Mouse (Mus musculus): Measurements from ENCODE around the gene Sulf2.

Sulf2 gene

DNA sequence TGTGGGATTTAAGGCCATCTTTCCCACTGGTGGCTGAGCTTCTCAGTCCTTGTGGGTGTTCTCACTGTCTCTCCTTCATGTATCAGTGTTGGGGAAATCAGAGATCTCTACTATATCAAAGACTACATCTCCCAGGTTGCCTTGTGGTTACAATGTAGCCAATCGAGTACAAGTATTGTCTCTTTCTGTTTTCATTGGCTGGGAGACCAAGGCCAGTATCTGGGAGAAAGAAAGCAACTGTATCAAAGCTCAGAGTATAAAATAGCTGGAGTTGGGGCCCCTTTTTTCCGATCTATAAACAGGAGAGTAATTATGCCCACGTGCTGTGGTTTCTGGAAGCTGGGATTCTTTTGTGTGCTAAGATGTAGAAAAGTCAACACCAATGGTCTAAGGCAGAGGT is 19.7 kb upstream of the Sulf2 start:
- DNase-seq, result no peak

DNA sequence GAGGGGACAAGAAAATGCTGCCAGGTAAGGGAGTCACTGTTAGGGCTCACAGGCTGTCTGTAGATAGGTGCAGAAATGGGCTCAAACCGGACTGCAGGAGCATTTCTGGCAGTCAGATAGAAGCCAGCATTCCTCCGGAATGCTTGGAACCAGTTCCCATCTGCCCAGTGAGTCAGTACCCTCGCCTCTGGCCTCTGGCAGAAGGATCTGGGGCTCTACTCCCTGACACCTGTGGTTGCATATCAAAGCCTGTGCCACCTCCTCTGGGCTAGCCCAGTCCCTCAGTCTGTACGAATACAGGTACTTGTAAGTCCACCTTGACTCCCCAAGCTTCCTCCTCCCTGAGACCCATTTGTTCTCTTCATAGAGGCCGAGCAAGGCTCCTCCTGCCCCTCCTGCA is 17.7 kb upstream of the Sulf2 start:
- DNase-seq, result no peak

DNA sequence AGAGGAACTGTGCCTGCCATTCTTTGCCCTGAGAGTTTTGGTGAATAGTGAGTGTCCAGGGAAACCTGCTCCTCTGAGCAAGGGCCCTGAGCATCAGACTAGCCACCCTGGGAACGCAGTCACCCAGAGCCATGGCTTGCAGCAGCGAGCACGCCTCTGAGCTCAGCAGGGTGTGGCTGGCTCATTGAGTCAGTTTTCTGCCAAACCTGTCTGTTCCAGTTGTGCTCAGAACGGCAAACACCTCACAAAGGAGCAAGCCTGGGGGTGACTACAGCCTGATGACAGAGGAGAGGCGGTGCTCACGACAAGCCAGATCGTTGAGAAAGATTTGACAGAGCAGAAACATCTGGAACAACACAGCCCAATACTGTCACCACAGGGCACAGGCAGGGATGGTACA is 14.7 kb upstream of the Sulf2 start:
- DNase-seq, result no peak

DNA sequence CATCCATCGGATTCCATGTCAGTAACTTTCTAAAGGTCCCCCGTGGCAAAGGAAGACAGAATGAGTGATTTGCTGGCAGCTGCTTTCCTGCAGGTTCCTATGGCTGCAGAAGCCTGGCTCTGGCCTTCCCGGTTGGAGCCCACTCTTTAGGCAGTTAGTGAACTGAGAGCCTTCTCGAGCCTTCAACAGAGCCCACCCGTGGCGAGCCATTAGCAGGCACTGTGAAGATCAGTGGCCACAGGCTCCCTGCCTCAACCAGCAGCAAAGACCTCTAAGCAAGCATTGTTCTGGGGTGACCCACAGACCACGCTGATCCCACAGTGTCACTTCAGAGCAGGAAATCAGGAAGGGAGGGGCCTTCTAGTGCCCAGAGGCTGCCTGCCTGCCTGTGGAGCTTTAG is 13.4 kb upstream of the Sulf2 start:
- no peak for DNase-seq

DNA sequence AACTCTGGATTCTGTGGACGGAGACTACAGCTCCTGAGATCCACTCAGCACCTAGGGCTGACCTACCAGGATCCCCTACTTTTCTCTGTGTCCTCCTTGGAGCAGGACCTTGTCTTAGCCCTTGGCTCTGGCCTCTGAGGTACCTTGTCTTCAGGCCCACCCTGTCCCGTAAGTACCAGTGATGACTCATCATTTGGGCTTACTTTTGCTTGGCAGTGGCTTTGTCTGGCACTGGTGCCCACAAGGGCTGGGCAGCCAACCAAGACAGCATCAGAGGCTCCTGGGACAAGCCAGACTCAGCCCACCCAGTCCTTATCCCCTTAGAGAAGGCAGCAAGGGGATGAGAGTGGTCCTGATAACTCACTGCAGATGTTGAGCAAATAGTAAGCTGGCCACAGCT is 11.9 kb upstream of the Sulf2 start:
- DNase-seq, result no peak

DNA sequence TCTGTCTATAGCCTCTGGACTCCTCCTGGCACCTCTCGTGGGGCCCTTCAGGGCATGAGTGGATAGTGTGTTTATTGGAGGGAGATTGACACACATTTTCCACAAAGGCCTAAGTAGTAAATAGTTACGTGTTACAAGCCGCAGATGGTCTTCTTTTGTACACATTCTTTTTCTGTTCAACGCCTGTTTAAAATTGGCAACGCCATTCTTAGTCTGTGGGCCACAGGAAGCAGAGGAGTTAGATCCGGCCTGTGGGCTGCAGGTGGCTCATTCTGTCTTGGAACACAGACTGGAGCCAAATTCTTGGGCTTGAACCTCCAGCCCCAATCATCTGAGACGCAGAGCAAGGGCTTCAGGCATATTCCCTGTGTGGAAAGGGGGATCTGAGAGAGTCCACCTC is 9.9 kb upstream of the Sulf2 start:
- DNase-seq, result no peak

DNA sequence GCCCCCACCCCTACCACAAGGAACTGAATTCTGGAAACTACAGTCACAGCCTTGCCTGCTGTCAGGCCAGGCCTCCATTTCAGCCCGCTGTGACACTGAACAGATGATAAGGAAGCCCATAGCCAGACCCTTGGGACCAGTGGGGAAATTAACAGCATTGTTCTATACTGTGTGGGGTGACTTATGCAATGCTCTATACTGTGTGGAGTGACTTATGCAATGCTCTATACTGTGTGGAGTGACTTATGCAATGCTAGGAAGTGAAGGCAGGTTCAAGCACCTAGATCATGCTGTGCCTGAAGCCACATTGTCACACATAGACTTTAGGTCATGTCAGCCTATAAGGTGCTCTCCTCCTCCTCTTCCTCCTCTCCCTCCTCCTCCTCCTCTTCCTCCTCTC is 9.1 kb upstream of the Sulf2 start:
- no peak for DNase-seq

DNA sequence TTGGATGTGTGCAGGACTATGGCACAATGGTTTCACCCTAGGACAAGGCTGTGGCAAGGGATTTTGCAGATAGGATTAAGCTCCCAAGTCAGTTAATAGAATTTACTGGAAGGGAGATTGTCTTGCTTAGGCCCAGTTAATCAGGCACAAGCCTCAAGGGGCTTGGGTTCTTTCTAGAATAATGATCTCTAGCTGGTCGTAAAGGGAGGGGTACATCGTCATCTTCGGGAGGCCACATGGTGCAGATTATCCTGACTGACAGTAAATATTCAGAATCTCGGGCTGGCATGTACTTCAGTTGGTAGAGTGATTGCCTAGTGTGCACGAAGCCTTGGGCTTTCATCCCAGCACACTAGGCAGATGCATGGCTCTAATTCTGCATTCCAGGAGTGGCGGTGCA is 8.5 kb upstream of the Sulf2 start:
- no peak for DNase-seq

DNA sequence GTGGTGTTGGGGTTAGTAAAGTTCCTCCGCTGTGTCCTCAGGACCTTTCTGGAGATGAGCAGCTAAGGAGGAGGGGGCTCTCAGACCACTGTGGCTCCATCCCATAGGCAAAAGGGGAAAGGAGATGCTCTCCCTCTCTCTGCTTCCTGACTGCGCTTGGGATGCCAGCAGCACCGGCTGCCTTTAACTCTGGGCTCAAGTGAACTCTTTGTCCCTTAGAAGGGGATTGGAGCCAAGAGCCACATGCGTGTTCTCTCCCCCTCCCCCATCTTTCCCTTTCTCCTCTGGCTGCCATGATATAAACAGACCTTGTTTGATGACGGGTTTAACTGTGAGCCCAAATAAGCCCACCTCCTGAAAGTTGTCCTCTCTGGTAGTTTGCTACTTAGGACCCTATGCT is 7.8 kb upstream of the Sulf2 start:
- DNase-seq, result no peak

DNA sequence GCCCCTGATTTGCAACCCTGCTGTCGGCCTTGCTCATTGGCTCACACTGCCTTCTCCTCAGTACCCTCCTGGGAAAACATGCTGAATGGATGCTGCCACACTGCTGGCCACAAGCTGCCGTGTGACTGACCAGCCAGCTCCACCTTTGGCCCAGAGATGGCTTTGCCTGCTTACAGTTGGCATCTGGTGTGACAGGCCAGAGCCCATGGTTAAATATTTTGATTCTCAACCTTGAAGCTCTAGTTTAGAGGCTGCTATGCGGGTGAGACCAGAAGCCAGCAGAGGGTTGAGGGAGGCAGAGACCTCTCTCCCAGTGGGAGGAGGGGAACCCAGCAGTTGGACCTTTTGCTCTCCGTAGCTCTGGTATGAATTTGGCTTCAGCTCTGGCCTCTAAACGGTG is 6.7 kb upstream of the Sulf2 start:
- DNase-seq, result no peak

DNA sequence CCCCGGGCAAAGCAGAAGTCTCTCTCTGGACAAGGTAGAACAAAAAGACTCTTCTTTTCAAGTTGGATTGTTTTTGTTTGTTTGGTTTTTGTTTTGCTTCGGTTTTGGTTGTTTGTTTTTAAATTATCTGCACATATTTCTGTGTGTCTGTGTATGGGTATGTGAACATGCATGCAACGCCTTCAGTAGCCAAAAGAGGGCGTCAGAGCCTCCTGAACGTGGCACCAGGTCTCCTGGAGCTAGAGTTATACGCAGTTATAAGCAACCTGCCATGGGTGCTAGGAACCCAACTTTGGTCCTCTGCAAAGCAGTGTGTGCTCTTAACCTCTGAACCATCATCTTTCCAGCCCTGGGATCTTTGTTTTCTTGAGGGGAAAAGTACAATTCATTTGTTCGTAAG is 3.8 kb upstream of the Sulf2 start:
- no peak for DNase-seq

DNA sequence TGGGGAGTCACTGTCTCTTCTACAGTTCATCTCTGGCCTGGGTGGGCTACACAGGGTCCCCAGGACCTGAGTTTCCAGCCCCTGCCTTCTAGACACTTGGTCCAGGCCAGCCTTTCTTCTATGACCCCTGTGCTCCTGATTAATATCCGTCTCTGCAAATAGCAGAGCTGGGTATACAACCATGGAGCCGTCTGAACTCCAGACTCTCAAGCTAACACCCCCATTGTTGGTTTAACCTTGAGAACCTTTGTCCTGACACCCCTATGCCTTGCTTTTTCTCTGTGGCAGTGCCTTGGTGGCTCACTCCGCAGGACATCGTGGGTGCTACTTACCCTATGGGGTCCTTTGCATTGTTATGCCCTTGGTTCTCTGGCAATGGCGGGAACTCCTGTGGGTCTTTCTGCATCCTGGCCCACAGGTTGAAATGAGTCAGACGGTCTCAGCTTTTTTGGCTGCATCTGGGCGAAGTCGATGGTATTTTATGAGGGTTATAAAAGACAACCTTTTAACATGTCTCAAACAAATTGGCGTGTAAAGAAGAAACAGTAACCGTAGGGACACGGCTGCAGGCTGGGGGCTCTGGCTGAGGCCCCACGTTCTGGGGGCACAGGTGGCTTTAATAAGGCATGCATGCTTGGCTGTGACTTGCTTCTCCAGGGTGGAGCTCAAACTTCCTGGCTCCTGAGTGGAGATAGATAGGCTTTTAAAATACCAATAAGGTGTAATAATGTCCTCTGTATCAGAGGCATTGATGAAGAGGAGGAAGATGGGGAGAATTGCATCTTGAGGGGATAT is 2.5 kb upstream of the Sulf2 start:
- DNase-seq, result no peak

DNA sequence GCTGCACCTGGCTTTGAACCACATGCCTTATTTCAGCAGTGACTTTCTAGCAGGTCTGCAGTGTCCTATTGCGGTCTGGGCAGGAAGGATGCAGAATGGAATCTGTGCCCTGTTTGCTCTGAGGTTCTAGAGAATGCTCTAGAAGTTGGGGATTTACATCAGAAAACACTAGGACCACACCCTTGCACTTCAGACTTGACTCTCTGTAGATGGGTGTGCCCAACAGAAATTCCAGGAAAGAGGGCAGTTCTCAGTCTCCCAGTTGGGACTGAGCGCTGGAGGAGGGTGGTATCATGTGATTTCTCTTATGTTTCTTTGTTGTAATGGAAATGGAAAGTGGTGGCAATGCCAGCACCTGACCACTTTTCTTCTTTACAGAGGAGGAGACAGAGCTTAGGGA is 1.7 kb upstream of the Sulf2 start:
- DNase-seq, result no peak

DNA sequence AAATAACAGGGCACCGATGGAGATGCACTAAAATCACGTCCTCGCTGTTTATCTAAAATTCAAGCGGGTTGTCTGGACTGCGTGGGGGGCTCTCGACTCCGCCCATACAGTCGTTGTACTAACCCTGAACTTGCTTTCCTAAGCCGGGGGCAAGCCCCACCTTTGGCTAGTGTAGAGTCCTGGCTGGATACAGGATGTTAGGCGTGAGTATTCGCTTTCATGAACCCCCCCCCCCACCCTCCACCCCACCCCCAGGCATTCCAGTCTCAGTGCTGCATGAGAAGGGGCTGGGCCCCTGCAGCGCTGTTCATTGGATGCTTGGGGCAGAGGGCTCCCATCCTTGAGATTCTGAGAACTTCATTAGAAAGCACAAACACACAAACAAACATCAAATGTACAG is 659 bp upstream of the Sulf2 start:
- DNase-seq, result no peak

DNA sequence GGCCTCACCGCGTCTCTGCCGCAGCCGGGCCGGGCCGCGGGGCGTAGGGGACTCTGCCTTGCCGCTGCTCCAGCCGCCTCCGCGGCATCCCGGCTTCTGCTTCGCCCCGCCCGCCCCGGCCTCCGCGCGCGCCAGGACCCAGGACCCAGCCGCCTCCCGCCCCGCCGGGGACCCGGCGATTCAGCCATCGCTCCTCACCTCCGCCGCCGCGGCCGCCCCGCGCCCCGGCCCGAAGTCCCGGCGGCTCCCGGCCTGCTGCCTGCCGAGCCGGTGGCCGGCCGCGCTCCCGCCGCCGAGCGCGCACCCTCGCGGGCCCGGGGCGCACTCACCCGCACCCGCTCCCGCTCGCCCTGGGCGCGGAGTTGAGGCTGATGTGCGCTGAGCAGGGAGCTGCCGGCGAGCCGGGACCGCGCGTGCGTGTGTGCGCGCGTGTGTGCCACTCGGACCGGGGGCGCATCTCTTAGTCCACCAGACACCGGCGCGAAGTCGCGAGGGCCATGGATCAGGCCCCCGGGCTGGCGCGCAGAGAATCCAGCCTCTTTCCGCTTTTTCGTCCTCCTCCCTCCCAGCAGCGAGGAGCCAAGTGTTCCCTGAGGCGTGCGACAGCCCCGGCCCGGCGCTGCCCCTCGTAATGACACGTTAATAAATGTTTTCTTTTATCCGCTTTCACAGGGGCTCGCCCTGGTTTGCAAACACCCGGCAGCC is 562 bp downstream of the Sulf2 start:
- peak; percentile 47 for DNase-seq

DNA sequence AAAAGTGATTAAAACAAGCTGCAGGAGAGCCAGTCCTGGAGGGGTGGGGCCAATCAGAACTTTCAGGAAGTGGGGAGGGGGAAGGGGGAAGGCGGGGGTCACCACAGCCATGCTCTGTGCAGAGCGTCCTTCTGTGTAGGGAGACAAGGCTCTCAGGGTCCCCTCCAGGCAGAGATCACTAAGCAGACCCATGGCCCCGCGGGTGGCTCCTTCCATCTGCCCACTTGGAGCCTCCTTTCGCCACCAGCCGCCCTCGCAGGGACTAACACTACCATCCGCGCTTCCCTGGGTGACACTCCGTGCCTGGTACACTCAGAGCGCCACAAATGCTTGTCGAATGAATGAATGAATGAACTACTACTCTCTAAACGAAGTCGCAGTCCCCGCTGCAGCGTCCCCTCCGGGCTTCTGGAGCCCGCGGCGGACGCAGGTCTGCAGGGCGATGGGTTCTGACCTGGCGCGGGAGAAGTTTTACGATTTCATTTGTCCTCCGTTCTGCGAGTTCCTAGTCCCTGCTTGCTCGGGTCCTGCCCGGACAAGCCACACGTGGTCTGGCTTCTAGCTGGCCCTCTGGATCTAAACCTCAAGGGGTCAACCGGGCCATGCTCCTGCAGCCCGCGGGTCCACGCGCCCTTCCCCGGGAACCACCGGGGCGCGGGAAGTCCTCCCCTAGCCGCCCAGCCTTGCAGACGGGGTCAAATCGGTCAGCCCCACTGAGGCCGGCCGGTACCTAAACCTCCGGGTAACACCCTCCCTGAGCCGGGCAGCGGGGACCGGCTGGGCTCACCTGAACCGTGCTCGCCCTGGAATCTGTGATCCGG is 1.4 kb downstream of the Sulf2 start:
- no peak for DNase-seq

DNA sequence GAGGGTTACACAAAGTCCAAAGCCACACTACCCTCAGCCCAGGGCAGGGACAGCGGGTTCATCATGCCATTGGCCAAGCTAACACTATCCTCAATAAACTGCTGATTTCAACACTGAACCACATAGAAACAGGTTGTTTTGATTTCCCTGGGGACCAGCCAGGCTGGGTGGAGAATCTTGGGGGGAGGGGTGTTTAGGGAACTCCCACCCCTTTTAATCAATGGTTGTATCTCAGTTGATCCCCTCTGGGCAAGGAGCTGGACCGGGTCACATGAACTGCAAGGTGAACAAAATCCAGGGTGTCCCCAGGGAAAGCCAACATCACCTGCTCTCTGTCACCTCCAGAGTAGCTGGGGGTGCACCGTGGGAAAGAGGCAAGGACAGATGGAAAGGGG is 2.1 kb downstream of the Sulf2 start:
- no peak for DNase-seq

DNA sequence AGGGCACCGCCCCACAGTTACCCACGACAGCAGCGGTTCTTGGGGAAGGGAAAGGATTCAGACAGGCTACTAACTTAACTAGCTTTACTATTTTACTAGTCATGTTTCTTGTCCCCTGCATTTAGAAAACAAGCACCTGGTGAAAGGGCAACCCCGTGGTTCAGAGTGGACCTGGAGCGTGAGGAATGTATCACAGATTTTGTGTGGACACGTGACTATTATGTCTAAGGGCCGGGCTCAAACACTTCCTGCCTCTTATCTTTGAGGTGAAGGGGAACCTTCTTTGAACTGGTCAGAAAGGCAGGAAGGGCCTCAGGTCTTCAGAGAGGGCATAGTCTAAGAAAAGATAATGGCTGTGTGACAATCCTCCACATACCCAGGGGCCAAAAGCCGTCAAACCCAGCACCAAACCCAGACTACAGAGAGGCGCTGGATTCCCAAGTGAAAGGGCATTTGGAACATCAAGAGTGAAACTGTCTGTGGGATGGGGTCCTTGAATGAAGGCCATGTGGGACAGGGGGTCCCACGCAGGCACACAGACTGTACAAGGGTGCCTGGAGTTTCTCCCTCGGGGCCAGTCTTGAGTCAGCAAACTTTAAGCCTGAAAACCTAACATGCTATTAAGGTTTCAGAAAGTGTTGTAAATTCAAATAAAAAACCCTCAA is 2.6 kb downstream of the Sulf2 start:
- DNase-seq, result no peak

DNA sequence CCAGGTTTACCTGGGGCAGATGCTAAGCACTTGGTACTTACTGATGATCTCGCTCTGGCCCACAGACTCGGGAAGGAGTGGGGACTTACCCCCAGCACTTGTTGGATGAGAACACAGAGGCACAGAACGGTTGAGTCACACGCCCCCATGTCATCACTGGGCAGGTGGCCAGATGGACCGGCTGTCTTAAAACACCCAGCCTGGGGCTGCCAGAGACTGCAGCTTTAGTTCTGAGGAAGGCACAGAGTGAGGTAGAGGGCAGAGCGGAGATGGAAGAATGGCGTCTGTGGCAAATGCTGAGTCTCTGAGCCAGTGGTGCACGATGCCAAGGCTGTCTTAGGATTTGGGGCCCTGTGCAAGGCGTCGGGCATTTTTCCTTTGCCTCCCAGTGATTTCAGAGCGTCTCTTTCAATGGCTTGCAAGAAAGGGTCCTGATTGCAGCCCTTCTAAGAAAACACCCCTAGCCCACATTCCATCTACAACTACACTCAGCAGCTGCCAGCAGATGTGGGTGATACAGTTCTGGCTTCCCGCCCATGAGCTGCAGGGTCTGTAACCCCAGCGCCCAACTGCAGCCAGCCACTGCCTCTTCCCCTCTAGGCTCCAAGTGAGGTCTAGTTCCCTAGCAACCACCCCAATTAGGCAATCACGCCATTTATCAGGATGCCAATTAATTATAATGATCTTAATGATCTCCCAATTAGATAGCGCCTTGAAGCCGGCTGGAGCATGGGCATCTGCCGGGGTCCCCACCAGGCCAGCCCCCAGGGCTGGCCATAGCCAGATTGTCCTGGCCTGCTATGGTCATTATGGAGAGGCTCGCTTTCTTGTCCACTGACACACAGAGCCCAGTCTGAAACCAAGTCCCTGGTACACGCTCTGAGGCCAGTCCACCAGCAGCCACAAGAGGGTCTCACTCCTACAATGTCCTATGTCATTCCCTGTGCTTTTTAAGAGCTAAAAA is 3.7 kb downstream of the Sulf2 start:
- DNase-seq, result peak; percentile 92

DNA sequence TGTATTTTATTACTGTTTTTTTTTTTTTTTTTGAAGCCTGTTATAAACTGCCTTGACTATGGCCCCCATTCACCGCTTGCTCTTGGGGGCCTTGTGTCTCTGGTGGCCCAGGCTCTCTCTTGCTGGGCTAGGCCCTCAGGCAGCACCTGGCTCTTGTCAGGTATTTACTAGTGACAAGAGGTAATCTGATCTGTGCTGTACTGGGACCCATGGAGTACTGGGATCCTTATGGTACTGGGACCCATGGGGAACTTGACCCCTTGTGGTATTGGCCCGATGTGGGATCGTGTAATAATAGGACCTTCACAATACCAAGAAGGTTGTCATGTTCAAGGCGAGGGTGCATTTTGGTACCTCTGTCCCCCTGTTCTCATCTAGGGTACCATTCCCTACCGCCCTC is 4.9 kb downstream of the Sulf2 start:
- DNase-seq, result no peak

DNA sequence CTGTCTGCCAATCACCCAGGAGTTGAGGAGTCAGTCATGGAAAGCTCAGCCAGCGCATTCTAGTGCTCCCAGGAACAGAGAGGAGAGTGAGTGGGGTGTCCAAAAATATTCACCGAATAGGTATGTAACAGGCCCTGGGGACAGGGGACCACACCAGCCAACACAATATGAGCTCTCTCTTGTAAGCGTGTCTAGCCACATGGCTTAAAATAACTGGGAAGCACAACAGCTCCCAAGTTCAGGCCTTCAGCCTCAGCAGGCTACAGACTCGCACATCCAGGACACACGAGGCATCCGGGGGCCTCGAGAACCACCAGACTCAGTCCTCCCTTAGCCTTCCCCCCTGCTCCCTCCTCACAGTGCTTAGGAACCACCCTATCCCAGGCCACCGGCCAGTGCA is 6.0 kb downstream of the Sulf2 start:
- no peak for DNase-seq

DNA sequence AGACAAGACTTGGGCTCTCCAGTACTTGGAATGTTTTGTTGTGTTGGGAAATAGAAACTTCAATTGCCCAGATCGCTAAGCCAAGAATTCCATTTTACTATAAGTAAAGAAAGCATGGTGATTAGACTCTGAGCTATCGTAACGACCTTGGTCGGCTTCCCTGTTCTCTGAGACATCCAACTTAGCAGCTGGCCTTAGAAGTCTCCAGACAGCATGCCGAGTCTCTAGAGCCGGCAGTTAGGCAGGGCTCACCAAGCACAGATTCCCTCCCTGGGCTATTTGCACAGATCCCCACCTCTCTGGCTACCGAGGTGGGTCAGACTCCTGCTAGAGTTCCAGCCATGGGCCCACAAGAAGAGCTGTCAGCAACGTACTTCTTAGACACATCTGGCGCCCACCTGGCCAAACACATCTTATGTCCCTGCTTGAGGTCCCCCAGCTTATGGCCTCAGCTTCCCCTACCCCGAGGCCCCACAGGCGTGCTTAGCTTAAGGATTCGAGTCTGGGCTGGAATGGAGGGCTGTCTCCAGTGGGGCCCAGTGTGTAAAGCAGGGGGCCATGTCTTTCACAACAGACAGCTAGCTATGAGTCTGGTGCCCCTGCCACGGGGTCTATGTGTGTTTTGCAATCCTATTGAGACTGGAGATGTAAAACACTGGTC is 6.7 kb downstream of the Sulf2 start:
- no peak for DNase-seq
